Mouse (Mus musculus) kidney, postnatal 25 days (tissue): ENCODE data around the gene Klrb1.

ENCODE experiments used
- DNase-seq, 2 experiments: peaks; one replicate each; pipeline ENCODE4 v3.0.0; 2021; ENCODE audit warnings: mixed read lengths in 2 of 2

Klrb1 gene

DNA sequence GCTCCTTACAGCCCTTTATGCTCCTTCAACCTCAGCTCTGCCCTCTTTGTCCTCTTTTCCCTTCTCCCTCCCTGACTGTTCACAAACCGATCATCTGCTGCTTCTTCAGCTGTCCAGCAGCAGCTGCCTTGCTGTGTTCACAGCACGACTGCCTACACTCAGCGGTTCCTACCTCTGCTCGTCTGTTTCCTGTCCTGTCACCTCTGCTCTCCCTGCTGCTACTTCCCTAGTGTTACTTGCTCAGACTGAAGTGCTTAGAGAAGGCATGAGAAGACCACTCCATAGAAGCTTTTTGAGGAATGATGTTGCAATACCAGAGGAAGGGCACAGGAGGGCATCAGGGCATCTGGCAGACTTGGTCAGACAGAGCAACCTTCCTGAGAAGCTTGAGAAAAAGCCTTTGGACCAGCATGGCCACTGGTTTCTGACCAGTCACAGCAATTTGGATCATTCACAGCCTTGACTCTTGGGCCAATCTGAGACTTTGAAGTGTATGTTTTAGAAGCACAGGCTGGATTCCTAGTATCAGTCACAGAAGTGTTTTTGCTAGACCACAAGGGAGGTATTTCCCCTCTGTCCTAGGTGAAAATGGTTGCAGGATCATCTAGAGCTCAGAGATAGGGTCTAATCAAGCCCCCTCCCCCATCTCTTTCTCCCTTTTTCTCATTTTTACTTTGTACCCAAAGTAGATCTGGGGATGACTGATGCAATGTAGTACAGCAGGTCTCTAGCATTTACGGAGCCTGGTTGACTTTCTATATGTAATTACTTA, 11.2 kb upstream of the Klrb1 start:
- DNase-seq, result no peak

DNA sequence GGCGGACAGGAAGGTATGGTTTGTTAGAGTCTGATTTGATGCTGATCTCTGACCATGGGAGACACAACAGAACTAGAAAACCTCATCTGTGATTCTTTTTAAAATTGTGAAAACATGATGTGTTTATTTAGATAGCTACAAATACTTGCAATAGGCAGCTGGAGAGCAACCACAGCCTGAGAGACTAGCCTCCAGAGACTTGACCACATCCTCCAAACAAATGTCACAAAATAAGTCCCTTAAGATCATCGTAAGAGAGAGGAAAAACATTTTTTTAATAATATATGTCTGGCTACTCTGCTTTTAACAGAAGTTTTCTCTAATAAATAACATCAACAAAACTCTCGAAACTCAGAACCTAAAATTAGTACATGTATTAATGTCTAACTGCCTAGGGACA, 9.2 kb upstream of the Klrb1 start:
- DNase-seq, result no peak

DNA sequence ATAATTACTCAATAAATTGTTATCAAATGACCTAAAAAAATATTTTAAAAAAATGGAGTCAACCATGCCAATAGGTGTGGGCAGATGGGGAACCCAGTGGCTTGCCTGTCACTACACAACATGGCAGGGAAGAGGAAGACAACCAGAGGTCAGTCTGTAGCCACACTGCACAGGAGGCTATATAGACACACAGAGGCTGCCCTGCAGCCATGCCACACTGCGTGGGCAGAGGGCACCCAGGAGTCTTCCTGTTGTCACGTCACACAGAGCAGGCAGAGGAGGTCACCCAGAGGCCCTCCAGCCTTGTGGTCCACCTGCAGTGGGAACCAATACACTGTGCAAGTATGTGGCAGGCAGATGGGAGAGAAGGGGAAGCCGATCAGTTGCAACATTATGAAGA, 21.2 kb downstream of the Klrb1 start:
- no peak for DNase-seq

DNA sequence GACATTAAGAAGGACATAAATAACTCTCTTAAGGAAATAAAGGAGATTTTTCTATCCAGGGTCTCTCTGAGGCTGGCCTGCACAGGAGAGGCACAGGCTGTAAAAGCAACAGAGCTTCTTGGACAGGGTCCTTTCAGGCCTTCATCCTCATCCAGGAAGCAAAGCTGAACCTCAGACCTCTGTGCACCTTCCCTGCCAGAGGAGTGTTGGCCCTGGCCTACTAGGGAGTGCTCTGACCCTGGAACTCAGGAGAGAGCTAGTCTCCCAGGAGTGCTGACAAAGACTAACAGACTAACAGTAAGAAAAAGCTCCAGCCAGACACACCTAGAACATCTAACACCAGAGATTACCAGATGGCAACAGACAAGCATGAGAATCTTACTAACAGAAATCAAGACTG, 43.3 kb downstream of the Klrb1 start:
- DNase-seq, result no peak

DNA sequence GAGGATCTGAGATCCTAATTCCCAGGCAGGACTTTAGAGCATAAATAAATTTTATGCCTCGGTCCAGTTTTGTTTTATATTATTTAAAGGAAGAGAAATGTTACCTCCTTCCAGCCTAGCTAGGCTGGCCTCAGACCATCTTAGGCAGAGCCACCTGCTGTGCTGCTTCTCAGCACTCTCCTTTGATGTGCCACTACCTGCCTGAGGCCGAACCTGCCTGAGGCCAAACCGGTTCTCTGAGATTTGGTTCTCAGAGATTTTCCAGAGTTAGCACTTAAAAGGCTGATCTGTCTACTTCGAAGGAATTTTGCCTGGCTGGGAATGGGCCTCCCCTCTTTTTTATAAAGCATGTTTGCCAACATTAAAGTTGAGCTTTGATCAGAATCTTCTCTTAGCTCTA, 52.9 kb downstream of the Klrb1 start:
- no peak for DNase-seq

DNA sequence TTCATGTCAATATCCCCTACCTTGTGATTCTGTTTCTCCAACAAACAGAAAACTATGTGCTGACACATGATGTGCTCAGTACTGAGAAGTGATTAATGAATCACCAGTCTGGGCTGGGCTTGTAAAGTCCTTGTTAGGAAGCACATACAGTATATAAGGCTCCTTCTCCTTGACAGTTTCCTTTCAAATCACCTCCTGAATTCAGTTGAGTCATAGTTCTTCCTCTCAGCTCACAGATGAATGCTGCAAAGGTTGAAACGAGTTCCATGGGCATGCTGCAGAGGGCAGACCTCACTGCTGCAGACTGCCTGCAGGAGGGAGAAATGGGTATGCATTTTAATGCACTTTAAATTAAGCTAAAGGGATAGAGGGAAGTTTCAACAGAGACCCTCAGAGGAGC, 60.7 kb downstream of the Klrb1 start, which contains the start of gene Clec2h:
Clec2h (plus strand) TSS at position 180 of the 400 bp plus-strand sequence.
- peak; percentile 24 to 54 for DNase-seq

DNA sequence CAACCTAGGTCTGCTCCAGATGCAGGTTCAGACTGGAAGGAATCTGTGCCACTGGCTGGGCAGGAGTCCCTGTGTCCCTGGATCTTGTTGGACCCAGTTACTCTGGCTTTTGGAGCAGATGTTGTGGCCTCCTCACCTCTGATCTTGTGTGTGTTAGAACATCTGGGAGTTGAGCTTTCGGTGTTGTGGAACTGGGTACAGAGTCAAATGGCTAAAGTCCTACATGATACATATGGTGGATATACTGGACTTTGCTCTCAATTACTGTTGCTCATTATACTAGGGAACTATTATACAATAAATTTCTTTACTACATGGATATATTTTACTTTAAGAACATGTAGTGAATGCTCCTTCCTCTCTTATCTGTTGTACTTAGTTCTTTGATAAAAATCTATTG, 61.6 kb downstream of the Klrb1 start:
- DNase-seq, result no peak
